Mouse (Mus musculus): ENCODE measurements around the gene Ssxb3. TPM values are rescaled to one million over a fixed set of nuclear protein-coding genes. Genes with fewer than 3 reads are reported as not detected.
"Not testable (repeated sequence)": the region's sequence is repeated elsewhere in the genome, so short reads cannot be mapped to it uniquely, and the experiment has no call there.

The Ssxb3 gene
- total RNA-seq (2017): not detected in 3 replicates

- ATAC-seq (replicated peaks; ENCODE audit: insufficient number of reproducible peaks, low FRiP score, low TSS enrichment, poor library complexity, severe bottlenecking): not testable (repeated sequence)
These were observed at the start of gene Ssxb3 for GRCm38 (mm10) chrX:8591716-8592115. Ssxb3 (minus strand) TSS chrX:8591816.

GRCm38 (mm10) chrX:8548155-8548554 lies 43.5 kb downstream of the Ssxb3 start, which contains the start of gene Ssxb6:
Ssxb6 (minus strand) TSS chrX:8548255.
- ATAC-seq (replicated peaks; ENCODE audit: insufficient number of reproducible peaks, low FRiP score, low TSS enrichment, poor library complexity, severe bottlenecking): not testable (repeated sequence)

Other genes with a start within 250 kb of the Ssxb3 start
- gene Ssxb9, start 224.8 kb downstream of the Ssxb3 start, total RNA-seq (2017): not detected in 3 replicates
- gene Ssxb1, start 178.5 kb downstream of the Ssxb3 start, total RNA-seq (2017): not detected in 3 replicates
- not detected in 3 replicates for gene Ssxb2, start 130.1 kb downstream of the Ssxb3 start, total RNA-seq (2017)
- not detected in 3 replicates for gene Gm14459, start 66.9 kb downstream of the Ssxb3 start, total RNA-seq (2017)
- not detected in 3 replicates for gene Ssxb6, start 43.6 kb downstream of the Ssxb3 start, total RNA-seq (2017)
- gene Ssxb8, start 99.0 kb upstream of the Ssxb3 start, total RNA-seq (2017): not detected in 3 replicates
- not detected in 3 replicates for gene Ssx9, start 156.6 kb upstream of the Ssxb3 start, total RNA-seq (2017)
- gene Ssxb5, start 211.9 kb upstream of the Ssxb3 start, total RNA-seq (2017): not detected in 3 replicates

All from monocyte, adult 5-6 weeks (primary cell).